Mouse (Mus musculus) ovary, postnatal 36 days (tissue): ENCODE measurements around the gene Bclaf1.

Experiments
- DNase-seq: peaks from one replicate; pipeline ENCODE4 v3.0.0; 2022; ENCODE audit warnings: low spot score, mixed read lengths

Bclaf1 gene

GRCm38 (mm10) chr10:20317466-20317865 lies 5.2 kb downstream of the Bclaf1 start:
- DNase-seq, result no peak

- DNase-seq, result no peak
These were observed 14.0 kb downstream of the Bclaf1 start for GRCm38 (mm10) chr10:20326226-20326625.

GRCm38 (mm10) chr10:20331262-20331661 lies 19.0 kb downstream of the Bclaf1 start:
- no peak for DNase-seq

- DNase-seq, result no peak
These were observed 25.6 kb downstream of the Bclaf1 start for GRCm38 (mm10) chr10:20337872-20338271.

- DNase-seq, result no peak
These were observed 33.5 kb downstream of the Bclaf1 start for GRCm38 (mm10) chr10:20345736-20346135.

- peak; percentile 92 for DNase-seq
These were observed 35.3 kb downstream of the Bclaf1 start, which contains the start of gene Mtfr2 for GRCm38 (mm10) chr10:20347285-20348214. TSS of gene Mtfr2 (plus strand) at chr10:20347770.

- DNase-seq, result no peak
These were observed 36.6 kb downstream of the Bclaf1 start for GRCm38 (mm10) chr10:20348894-20349293.

GRCm38 (mm10) chr10:20361542-20362449 lies 49.5 kb downstream of the Bclaf1 start:
- DNase-seq, result no peak

GRCm38 (mm10) chr10:20362450-20363118 lies 50.3 kb downstream of the Bclaf1 start:
- no peak for DNase-seq

GRCm38 (mm10) chr10:20372046-20372445 lies 59.8 kb downstream of the Bclaf1 start:
- DNase-seq, result no peak

- no peak for DNase-seq
These were observed 65.4 kb downstream of the Bclaf1 start for GRCm38 (mm10) chr10:20377621-20378020.

GRCm38 (mm10) chr10:20379071-20379735 lies 66.9 kb downstream of the Bclaf1 start:
- DNase-seq, result no peak

- no peak for DNase-seq
These were observed 68.5 kb downstream of the Bclaf1 start for GRCm38 (mm10) chr10:20380798-20381197.

- no peak for DNase-seq
These were observed 69.1 kb downstream of the Bclaf1 start for GRCm38 (mm10) chr10:20381352-20381751.

- DNase-seq, result no peak
These were observed 70.6 kb downstream of the Bclaf1 start for GRCm38 (mm10) chr10:20382807-20383419.

- no peak for DNase-seq
These were observed 78.3 kb downstream of the Bclaf1 start for GRCm38 (mm10) chr10:20390568-20390967.
